Mouse (Mus musculus) brain, adult 2 months (tissue): Measurements from ENCODE around the gene Mtx1.

ENCODE experiments used
- DNase-seq: peaks from one replicate; pipeline ENCODE4 v3.0.0; 2011; ENCODE audit warnings: low read depth, low spot score

Mtx1 gene

DNA sequence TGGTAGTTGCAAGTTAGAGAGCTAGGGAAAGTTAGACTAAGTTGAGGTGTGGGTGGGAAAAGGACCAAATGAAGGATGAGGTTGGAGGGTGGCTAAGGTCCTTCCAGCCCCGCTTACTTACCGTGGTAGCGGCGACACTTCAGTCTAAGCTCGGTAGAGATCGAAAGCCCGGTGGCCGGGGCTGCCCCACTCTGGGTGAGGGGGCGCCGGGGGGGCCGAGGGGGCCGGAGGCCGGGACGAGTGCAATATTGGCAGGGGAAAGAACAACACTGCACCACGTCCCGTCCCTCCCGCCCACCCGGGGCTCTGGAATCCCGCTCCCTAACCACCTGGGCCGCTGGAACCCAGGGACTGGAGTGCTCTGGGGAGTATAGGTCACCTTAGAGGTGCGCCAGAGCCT, at the start of gene Mtx1:
Mtx1 (minus strand) TSS at position 189 of the 400 bp plus-strand sequence.
- DNase-seq = no peak

GRCm38 (mm10) chr3:89276061-89276460, 49.2 kb upstream of the Mtx1 start:
- DNase-seq = no peak

GRCm38 (mm10) chr3:89271760-89272159, 44.9 kb upstream of the Mtx1 start:
- no peak for DNase-seq

GRCm38 (mm10) chr3:89270891-89271290, 44.0 kb upstream of the Mtx1 start:
- peak; percentile 91 for DNase-seq

DNA sequence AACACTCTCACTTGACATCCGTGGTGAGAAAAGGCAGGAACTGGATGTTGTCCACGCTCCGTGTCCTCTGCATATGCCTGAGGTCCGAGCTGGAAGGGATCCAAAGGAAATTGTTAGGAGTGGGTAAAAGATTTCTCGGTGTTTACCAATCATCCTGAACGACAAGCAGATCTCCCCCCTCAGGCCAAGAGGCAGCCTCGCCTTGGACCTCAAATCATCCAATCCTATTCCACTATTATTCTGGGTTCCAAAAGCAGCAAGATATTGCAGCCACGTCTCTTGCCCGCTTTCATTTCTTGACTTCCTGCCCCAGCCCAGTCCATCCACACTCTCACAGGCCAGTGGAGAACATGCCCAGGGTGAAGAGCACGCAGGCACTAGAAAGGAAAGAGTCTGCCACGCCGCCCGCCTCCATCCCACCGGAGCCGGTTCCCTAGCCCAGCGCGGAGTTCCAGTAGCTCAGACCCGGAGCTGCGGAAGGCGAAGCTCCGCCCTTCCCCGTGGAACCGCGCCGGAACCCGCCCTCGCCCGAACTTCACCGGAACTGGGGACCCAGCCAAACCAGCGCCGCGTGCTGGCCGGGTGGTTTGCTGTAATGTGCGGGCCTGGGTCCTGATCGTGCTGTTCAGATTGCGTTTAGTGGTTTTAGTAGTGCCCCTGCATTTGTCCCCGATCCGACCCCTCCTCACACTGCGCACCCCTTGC, 43.3 kb upstream of the Mtx1 start, which contains the start of gene Slc50a1:
Slc50a1 (minus strand) TSS at position 520 of the 705 bp plus-strand sequence.
- peak; percentile 93 for DNase-seq

GRCm38 (mm10) chr3:89268916-89269315, 42.0 kb upstream of the Mtx1 start:
- DNase-seq = no peak

DNA sequence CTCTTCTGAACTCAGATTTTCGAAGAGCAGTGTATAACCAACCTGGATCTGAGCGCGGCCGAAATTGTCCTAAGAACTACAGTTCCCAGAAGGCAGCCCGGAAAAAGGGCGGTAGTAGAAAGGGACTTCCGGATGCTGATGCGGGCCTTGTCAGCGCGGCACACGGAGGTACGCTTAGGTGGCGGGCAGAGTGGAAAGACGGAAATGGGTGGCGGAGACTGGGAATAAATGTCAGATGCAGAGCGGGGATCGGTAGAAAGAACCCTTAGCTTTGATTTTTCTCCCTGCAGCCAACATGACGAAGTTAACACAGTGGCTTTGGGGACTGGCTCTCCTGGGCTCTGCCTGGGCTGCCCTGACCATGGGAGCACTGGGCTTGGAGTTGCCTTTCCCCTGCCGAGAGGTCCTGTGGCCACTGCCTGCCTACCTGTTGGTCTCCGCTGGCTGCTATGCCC, 39.6 kb upstream of the Mtx1 start:
- DNase-seq = peak; percentile 96

DNA sequence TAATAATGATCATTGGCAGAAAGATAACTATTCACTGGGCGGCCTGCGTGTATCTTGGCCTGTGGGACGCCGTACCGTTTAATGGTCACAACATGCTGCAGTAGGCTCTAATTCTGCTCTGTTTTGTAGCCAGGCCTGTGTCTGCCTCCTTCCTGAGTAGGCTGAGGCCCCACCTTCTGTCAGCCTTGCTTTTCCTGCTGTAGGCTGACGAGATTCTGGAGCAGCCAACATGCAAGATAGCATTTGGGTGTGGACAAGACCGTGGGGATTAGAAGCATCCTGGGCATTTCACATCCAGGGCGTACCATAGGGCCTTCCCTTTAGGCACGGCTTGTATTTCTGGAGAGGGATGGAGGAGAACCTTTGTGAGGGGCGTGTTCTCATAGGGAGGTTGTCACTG, 35.5 kb upstream of the Mtx1 start:
- DNase-seq = peak; percentile 46

GRCm38 (mm10) chr3:89260211-89260610, 33.3 kb upstream of the Mtx1 start:
- DNase-seq = no peak

DNA sequence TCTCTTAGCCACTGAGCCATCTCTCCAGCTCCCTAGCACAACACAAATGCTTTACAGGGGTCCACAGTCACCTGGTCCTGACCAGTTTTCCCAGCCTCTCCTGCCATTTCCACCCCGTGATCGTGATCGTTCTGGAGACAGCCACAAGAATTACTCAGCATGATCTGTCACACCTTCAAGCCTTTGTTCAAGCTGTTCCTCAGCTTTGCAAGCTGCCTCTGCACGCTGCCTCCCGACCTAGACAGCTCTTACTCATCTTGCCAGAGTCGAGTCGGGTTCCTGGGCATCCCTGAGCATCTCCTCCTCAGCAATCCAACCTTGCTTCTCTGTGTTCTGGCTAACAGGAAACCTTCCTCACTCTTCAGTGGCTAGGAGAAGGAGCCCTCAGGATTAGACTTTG, 32.2 kb upstream of the Mtx1 start, which contains the start of gene Dpm3:
Dpm3 (plus strand) TSS at position 283 of the 400 bp plus-strand sequence.
- DNase-seq = peak; percentile 82

DNA sequence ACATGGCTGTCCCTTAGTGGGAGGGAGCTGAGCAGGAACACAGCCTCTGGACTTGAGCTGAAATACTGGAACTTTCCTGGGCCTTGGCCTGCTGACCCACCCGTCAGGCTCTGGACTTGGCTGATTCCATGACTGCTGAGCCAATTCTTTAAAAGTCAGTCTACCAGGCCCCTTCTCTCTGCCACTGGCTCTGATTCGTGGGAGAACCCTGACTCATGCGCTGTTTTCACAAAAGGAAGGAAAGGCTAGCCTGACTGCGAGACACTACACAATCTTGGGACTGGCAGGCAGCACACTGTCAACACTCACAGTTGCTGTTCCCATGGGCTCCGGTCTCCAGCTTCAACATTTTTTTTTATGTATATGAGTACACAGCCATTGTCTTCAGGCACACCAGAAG, 29.3 kb upstream of the Mtx1 start:
- no peak for DNase-seq

DNA sequence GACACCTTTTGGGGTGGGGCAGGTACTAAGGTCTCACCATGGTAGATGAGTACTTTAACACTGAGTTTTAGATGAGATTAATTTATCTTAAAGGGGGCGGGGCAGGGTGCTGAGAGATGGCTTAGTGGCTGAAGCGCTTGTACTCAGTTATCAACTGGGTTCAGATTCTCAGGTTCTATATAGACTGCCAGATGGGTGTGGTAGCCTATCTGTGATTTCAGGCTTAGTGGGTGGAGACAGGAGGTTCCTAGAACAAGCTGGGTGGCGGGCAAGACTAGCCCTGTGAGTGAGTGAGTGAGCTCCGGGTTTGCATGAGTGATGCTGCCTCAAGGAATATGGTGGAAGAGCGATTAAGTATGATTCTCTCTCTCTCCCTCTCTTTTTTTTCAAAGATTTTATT, 28.1 kb upstream of the Mtx1 start:
- DNase-seq = no peak

- no peak for DNase-seq
Measured at GRCm38 (mm10) chr3:89251365-89251895, 24.5 kb upstream of the Mtx1 start.

GRCm38 (mm10) chr3:89250435-89251040, 23.6 kb upstream of the Mtx1 start:
- peak; percentile 78 for DNase-seq

- no peak for DNase-seq
Measured at GRCm38 (mm10) chr3:89247466-89247865, 20.6 kb upstream of the Mtx1 start.

- DNase-seq = peak; percentile 98
Measured at GRCm38 (mm10) chr3:89246261-89247100, 19.6 kb upstream of the Mtx1 start, which contains the start of gene Trim46. Gene Trim46, minus strand, starts transcription at chr3:89246309.

DNA sequence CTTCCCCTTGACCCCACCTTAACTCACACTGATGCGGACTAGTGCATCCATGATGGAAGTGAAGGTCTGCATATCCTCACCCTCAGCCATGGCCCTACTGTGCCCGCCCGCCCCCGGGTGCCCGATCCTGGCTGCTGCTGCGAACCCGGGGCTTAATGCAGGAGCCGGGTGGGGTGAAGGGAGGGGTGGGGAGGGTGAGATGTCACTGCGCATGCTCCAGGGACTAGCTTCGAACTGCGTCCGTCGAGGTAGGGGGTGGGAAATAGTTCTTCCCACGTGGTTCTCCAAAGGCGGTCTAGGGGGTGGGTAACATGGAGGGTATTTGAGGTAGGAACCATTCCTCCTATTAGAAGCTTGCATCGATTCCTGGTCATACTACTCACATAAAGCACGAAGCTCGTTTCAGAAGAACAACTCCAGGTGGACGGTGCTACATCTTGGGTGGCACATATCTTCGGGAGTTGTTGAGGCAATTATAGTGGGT, 18.8 kb upstream of the Mtx1 start, which contains the start of gene Krtcap2:
Krtcap2 (plus strand) TSS at position 279 of the 484 bp plus-strand sequence.
- DNase-seq = peak; percentile 96

- DNase-seq = peak; percentile 92
Measured at GRCm38 (mm10) chr3:89244982-89245687, 18.2 kb upstream of the Mtx1 start.

- peak; percentile 63 for DNase-seq
Measured at GRCm38 (mm10) chr3:89244158-89244981, 17.5 kb upstream of the Mtx1 start.

DNA sequence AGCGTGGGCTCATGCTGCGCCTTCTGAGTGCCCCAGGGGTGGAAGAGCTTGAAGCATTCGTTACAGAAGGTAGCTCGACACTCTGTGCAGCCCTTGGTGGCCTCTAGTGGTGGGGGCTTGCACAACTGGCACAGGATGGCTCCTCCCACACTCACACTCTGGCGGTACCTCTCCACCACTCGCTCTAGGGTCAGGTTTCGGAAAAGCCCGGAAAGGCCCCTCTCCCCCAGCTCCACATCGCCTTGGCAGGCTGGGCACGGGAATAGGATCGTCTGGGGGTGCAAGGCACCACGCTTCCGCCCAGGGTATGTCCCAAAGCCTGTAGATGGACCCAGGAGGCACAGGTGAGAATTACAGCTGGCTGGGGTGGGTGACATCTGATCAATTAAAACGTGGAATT, 16.7 kb upstream of the Mtx1 start:
- DNase-seq = peak; percentile 76
